Mouse (Mus musculus): ENCODE data around the gene Chmp6.
A peak's percentile ranks its signal among the peaks of the same experiment; 100 is the strongest.

- TF ChIP-seq CTCF (IDR thresholded peaks at IDR 0.05; ENCODE audit: extremely low read depth, insufficient read depth, low read length) (no peak), POLR2A (IDR thresholded peaks at IDR 0.05; ENCODE audit: extremely low read depth, insufficient read depth, low read length) (peak; percentile 78)
Measured at GRCm38 (mm10) chr11:119940142-119940541, 26.9 kb downstream of the Chmp6 start.
